Comparison of ENCODE assay signal across 27 mouse cellular contexts in the genomic region with DNA sequence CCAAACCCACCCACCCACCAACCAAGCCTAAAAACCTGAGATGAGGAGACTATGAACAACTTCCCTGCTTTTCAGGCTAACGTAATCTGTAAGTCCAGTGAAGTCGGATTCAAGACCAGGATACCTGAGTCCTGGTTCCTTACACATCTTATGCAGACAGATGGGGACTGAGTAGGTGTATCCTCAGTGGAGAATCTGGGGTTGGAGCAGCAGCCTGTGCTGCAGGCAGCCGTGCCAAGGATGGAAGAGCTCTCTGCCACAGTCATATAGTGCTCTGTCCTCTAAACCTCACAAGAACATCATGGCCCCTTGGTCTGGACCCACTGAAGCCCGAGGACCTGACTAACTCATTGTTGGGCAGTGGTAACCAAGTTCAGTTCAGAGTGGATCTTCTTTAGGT. TPM values are rescaled to one million over a fixed set of nuclear protein-coding genes. Genes with fewer than 3 reads are reported as not detected.
"Had no signal": no experiment of that assay in that cellular context is flagged by ENCODE, and none has a peak within 500 bp of the region (broad histone marks: within the 10 kb centered on the region; RNA-seq: fewer than 3 reads in every experiment).

No protein-coding gene starts in this region.

- H3K9ac ChIP-seq: lung, embryonic 14.5 days; midbrain, embryonic 12.5 days; neural tube, embryonic 13.5 days; neural tube, embryonic 15.5 days had no signal

- H3K9me3 ChIP-seq: midbrain, embryonic 10.5 days; midbrain, embryonic 12.5 days; neural tube, embryonic 13.5 days; neural tube, embryonic 15.5 days had no signal

- H3K27ac ChIP-seq: midbrain, embryonic 10.5 days; midbrain, embryonic 12.5 days; neural tube, embryonic 13.5 days; neural tube, embryonic 15.5 days had no signal

- ATAC-seq: midbrain, embryonic 16.5 days had no signal

- H3K36me3 ChIP-seq: midbrain, embryonic 12.5 days; neural tube, embryonic 15.5 days had no signal

- H3K4me2 ChIP-seq: lung, embryonic 14.5 days; midbrain, embryonic 12.5 days; neural tube, embryonic 13.5 days; neural tube, embryonic 15.5 days had no signal

- H3K4me1 ChIP-seq: midbrain, embryonic 10.5 days; midbrain, embryonic 12.5 days; neural tube, embryonic 13.5 days; neural tube, embryonic 15.5 days had no signal

- H3K4me3 ChIP-seq: midbrain, embryonic 10.5 days; midbrain, embryonic 12.5 days; myocyte; neural tube, embryonic 13.5 days; neural tube, embryonic 15.5 days had no signal

- H3K27me3 ChIP-seq: midbrain, embryonic 12.5 days; neural tube, embryonic 13.5 days; neural tube, embryonic 15.5 days had no signal

- DNase-seq: lung, adult 18-20 months; lung, embryonic 14.5 days; lung, postnatal 10 days; lung, postnatal 4 days; midbrain, embryonic 14.5 days; retina, postnatal 1 day; right cerebral cortex, postnatal 14 days; right cerebral cortex, postnatal 4 days; spleen, adult 18-20 months; thymus, adult 2 months; thymus, postnatal 25 days; thymus, postnatal 4 days had no signal

RNA-seq across cellular contexts. Expression of gene Dnajb8, which starts 55.2 kb away (rescaled TPM):
- total RNA-seq: megakaryocyte, adult 5-6 weeks; megakaryocyte-erythroid progenitor cell, adult 5-6 weeks had no signal
- polyA plus RNA-seq: liver, embryonic 16.5 days; lung, embryonic 14.5 days; lung, embryonic 16.5 days; midbrain, embryonic 10.5 days; midbrain, embryonic 12.5 days; midbrain, embryonic 14.5 days; midbrain, embryonic 16.5 days; myocyte; neural tube, embryonic 11.5 days; neural tube, embryonic 13.5 days; neural tube, embryonic 15.5 days; small intestine, adult 2 months; stomach, embryonic 14.5 days; stomach, embryonic 16.5 days; thymus, adult 2 months; urinary bladder, adult 2 months had no signal
